Mouse (Mus musculus) retina, postnatal 1 day (tissue): ENCODE measurements around the gene C2cd4b.

Experiments used
- DNase-seq: peaks from one replicate; pipeline ENCODE4 v3.0.0-alpha.2; 2012

C2cd4b gene

DNA sequence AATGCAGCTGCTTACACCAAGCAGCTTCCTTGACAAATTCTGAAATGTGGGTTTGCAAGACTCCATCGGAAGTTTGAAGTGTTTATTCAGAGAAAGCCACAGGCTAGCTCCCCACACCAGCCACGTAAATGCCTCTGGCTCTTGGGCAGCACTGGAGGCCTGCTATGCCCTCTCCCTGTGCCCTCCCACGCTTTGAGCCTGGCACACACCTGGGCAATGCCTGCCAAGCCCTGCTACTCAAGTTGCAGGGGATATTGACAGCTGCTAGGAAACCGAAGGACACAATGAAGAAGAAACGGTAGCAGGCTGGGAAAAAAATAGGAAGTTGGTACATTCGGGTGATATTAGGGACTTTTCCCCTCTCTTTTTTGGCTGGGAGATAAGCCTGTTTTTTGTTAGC, 15.0 kb downstream of the C2cd4b start:
- no peak for DNase-seq

- peak; percentile 88 for DNase-seq
Observed at GRCm38 (mm10) chr9:67778553-67778952, 19.3 kb downstream of the C2cd4b start.

GRCm38 (mm10) chr9:67782786-67783185, 23.5 kb downstream of the C2cd4b start:
- peak; percentile 65 for DNase-seq

DNA sequence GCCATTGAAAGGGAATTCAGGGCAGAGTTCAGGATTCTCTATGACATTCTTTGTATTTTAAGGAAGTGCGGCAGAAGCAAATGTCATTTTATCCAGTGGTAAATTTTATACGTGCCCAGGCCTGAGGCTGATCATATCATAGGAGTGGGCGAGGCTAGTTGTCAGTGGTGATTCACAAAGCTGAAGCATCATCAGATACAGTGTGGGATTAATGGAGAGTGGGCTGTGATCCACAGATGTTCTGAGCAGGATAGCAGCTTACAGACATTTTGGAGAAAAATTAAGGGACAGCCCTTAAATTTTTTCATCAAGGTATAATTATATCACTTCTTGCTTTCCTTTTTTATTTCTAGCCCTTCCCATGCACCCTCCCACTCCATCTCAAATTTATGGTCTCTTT, 24.2 kb downstream of the C2cd4b start:
- DNase-seq: no peak

- no peak for DNase-seq
Observed at GRCm38 (mm10) chr9:67783925-67784324, 24.7 kb downstream of the C2cd4b start.

DNA sequence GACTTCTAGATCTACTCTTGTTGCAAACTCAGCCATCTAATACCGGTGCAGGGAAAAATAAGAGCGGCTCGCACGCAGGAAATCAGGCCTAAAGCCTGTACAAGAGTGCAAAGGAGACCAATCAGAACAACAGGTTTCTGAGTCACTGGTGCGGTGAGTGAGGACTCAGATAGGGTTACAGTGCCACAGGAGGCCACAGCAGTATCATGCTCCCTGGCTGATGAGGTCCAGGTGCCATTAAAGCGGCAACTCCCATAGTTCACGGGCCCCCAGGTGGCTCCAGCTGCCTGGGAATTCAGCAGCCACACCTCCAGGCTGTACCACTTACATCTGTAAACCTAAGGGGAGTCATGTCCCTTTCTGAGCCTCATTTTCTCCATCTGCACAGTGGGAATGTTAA, 27.1 kb downstream of the C2cd4b start:
- no peak for DNase-seq

DNA sequence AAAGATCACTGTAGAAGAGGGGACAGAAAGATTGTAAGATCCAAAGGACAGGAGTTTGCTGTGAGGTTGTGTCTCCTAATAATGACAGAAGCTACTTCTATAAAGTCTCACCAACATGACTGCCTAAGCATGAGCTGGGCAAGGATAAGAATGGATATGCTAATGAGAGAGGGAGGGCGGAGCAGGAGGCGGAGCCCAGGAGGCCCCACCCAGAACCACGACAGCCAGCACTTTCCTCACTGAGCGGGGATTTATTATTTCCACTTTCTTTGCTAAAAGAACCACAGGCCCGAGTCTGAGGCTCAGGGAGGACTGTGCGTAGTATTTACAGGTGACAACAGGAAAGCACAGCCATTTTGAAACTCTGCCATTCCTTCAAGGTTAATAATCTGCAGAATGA, 28.4 kb downstream of the C2cd4b start:
- DNase-seq: no peak

- DNase-seq: no peak
Observed at GRCm38 (mm10) chr9:67792405-67792804, 33.2 kb downstream of the C2cd4b start.

DNA sequence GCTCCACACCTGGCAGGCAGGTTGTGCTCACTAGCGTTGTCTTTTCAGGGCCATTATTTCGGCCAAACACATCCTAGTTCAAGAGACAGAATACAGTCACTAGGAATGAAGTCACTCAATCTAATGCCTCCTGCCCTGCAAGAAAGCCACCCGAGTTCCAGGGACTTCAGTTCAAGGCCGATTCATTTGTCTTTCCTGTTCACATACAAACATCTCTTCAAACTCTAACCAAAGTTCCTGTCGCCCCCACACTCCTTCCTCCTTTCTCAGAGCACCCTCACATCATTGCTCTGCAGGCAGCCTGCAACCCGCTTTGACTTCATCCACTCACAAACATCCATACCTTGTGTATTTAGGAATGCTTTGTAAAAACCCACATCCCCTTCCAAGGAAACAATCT, 34.3 kb downstream of the C2cd4b start:
- no peak for DNase-seq

GRCm38 (mm10) chr9:67794216-67794615, 35.0 kb downstream of the C2cd4b start:
- DNase-seq: no peak

DNA sequence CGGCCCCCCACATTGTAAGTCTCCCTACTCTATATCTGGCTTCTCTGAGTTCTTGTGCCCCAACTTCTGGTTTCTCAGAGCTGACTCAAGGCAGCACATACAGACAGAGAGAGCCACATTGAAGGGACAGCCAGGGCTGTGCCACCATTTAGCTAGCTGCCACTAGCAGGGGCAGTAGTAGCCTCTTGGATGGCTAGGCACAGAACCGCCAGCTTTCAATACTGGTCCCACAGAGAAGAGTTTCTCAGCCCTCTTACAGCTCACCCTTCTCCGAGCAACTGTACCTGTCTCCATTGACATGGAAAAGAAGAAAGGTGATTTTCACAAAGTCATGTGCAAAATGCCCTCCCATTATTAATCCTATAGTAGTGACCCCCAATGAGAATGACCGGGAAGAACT, 35.4 kb downstream of the C2cd4b start:
- no peak for DNase-seq

- peak; percentile 89 for DNase-seq
Observed at GRCm38 (mm10) chr9:67795205-67795675, 36.0 kb downstream of the C2cd4b start.

GRCm38 (mm10) chr9:67799078-67799819, 40.0 kb downstream of the C2cd4b start:
- no peak for DNase-seq

GRCm38 (mm10) chr9:67802241-67802640, 43.0 kb downstream of the C2cd4b start:
- peak; percentile 75 for DNase-seq

DNA sequence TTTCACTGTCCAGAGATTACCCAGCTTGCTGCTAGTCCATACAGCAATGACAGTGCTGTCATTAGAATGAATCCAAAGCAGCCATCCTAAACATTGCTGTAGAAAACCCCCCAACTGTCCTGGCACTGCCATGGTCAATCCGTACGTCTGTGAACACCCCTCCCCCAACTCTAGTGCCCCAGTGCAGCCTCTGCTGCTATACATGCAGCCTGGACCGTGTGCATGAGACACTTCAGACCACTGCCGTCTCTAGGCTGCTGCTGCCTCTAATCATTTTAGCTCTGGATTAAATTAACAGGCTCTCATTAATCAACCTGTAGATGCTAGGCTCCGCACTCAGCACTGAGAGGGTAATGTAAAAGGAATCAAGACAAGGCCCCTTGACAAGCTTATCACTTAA, 47.8 kb downstream of the C2cd4b start:
- DNase-seq: no peak

DNA sequence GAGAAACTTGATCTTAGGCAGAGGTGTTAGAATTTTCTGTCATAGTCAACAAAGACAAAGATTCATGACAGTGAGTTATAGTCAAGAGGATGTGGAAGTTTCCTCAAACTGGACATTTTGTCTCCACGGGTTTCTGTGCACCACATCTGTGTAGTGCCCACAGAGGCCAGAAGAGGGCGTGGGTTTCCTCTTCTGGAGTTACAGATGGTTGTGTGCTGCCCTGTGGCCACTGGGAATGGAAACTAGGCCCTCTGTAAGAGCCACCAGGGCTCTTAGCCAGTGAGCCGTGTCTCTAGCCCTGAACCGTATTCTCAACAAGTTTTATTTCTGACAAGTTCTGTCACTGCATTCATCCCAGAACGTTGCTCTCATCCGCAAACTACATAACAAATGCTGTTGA, 51.3 kb downstream of the C2cd4b start:
- no peak for DNase-seq
